Mouse (Mus musculus) testis, adult 2 months (tissue): ENCODE measurements around the gene Hand1. TPM values are rescaled to one million over a fixed set of nuclear protein-coding genes. Genes with fewer than 3 reads are reported as not detected.

Source experiments
- H3K27ac ChIP-seq: fragments of 200-500 bp; 2 replicates; pipeline ENCODE4 v1.5.1; 2012; ENCODE audit warnings: low read depth, low read length; ENCODE audit not compliant: control insufficient read depth, insufficient read depth
- H3K27me3 ChIP-seq: fragments of 200-500 bp; 2 replicates; pipeline ENCODE4 v1.6.1; 2012; ENCODE audit warnings: mild to moderate bottlenecking, low read length, moderate library complexity; ENCODE audit not compliant: control insufficient read depth, insufficient read depth
- H3K36me3 ChIP-seq: fragments of 200-500 bp; 2 replicates; pipeline ENCODE4 v1.6.1; 2012; ENCODE audit warnings: mild to moderate bottlenecking, low read length; ENCODE audit not compliant: control insufficient read depth, insufficient read depth
- H3K4me1 ChIP-seq: fragments of 200-500 bp; 2 replicates; pipeline ENCODE4 v1.6.1; 2012; ENCODE audit warnings: low read length; ENCODE audit not compliant: control insufficient read depth, insufficient read depth
- H3K4me3 ChIP-seq: fragments of 200-500 bp; 2 replicates; pipeline ENCODE4 v1.5.1; 2012; ENCODE audit warnings: low read depth, mild to moderate bottlenecking, low read length, moderate library complexity, mixed read lengths; ENCODE audit not compliant: control insufficient read depth
- CTCF ChIP-seq: fragments of 200-500 bp; IDR thresholded peaks from 2 replicates; pipeline ENCODE4 v1.5.1; 2012; ENCODE audit warnings: low read depth, mild to moderate bottlenecking, inconsistent platforms, low read length, moderate library complexity; ENCODE audit not compliant: control insufficient read depth, insufficient read depth, insufficient replicate concordance
- POLR2A ChIP-seq: fragments of 200-500 bp; IDR thresholded peaks from 2 replicates; pipeline ENCODE4 v1.6.1; 2012; ENCODE audit warnings: low read depth, mild to moderate bottlenecking, inconsistent platforms, low read length, moderate library complexity; ENCODE audit not compliant: control insufficient read depth
- polyA plus RNA-seq: library from polyadenylated mRNA; depleted of rRNA; stranded (reverse); fragments of >200 nt; gene quantifications from 2 replicates; pipeline ENCODE4 v1.2.3, GENCODE M21; 2012; rRNA removed

The Hand1 gene
- polyA plus RNA-seq = 0.15 and 0.38 TPM in 2 replicates

- H3K4me1 ChIP-seq = peaks cover 24% of the 10 kb centered on the region
- no peak within 1 kb of the TSS for H3K27ac ChIP-seq
- H3K4me3 ChIP-seq = no peak within 1 kb of the TSS
- H3K36me3 ChIP-seq = no peaks in the 10 kb centered on the region
- TF ChIP-seq CTCF (no peak), POLR2A (no peak)
- H3K27me3 ChIP-seq = peaks cover 18% of the 10 kb centered on the region
Observed at GRCm38 (mm10) chr11:57832552-57833201, at the start of gene Hand1. Gene Hand1 (minus strand): TSS chr11:57832818.

GRCm38 (mm10) chr11:57876157-57876556, 43.5 kb upstream of the Hand1 start:
- Histone ChIP-seq H3K36me3 (no peaks in the 10 kb centered on the region), H3K27me3 (no peaks in the 10 kb centered on the region), H3K4me1 (no peaks in the 10 kb centered on the region), H3K27ac (no peak overlapping the region), H3K4me3 (no peak overlapping the region)
- TF ChIP-seq POLR2A (no peak), CTCF (no peak)

GRCm38 (mm10) chr11:57873014-57873413, 40.4 kb upstream of the Hand1 start:
- no peaks in the 10 kb centered on the region for H3K4me1 ChIP-seq
- H3K4me3 ChIP-seq = no peak overlapping the region
- TF ChIP-seq POLR2A (no peak), CTCF (no peak)
- H3K36me3 ChIP-seq = no peaks in the 10 kb centered on the region
- H3K27ac ChIP-seq = no peak overlapping the region
- no peaks in the 10 kb centered on the region for H3K27me3 ChIP-seq

- no peak overlapping the region for H3K27ac ChIP-seq
- H3K27me3 ChIP-seq = no peaks in the 10 kb centered on the region
- TF ChIP-seq POLR2A (no peak), CTCF (peak; percentile 26; the same call in 1 of the 2 replicates)
- no peak overlapping the region for H3K4me3 ChIP-seq
- no peaks in the 10 kb centered on the region for H3K36me3 ChIP-seq
- no peaks in the 10 kb centered on the region for H3K4me1 ChIP-seq
Observed at GRCm38 (mm10) chr11:57868753-57869460, 36.3 kb upstream of the Hand1 start.

- no peaks in the 10 kb centered on the region for H3K36me3 ChIP-seq
- H3K4me1 ChIP-seq = no peaks in the 10 kb centered on the region
- H3K27me3 ChIP-seq = no peaks in the 10 kb centered on the region
- H3K4me3 ChIP-seq = no peak overlapping the region
- TF ChIP-seq POLR2A (no peak), CTCF (no peak)
- H3K27ac ChIP-seq = no peak overlapping the region
Observed at GRCm38 (mm10) chr11:57866466-57866865, 33.8 kb upstream of the Hand1 start.

GRCm38 (mm10) chr11:57864577-57864976, 32.0 kb upstream of the Hand1 start:
- H3K27me3 ChIP-seq = no peaks in the 10 kb centered on the region
- H3K27ac ChIP-seq = no peak overlapping the region
- no peak overlapping the region for H3K4me3 ChIP-seq
- no peaks in the 10 kb centered on the region for H3K4me1 ChIP-seq
- TF ChIP-seq CTCF (no peak), POLR2A (no peak)
- H3K36me3 ChIP-seq = no peaks in the 10 kb centered on the region

- no peak overlapping the region for H3K27ac ChIP-seq
- TF ChIP-seq CTCF (no peak), POLR2A (no peak)
- no peak overlapping the region for H3K4me3 ChIP-seq
- H3K4me1 ChIP-seq = no peaks in the 10 kb centered on the region
- H3K27me3 ChIP-seq = no peaks in the 10 kb centered on the region
- H3K36me3 ChIP-seq = no peaks in the 10 kb centered on the region
Observed at GRCm38 (mm10) chr11:57862088-57862487, 29.5 kb upstream of the Hand1 start.

GRCm38 (mm10) chr11:57857709-57858108, 25.1 kb upstream of the Hand1 start:
- H3K36me3 ChIP-seq = no peaks in the 10 kb centered on the region
- no peak overlapping the region for H3K27ac ChIP-seq
- no peak overlapping the region for H3K4me3 ChIP-seq
- no peaks in the 10 kb centered on the region for H3K4me1 ChIP-seq
- H3K27me3 ChIP-seq = no peaks in the 10 kb centered on the region
- no peak for TF ChIP-seq POLR2A
- TF ChIP-seq CTCF = no peak
